Mouse (Mus musculus) heart, embryonic 13.5 days (tissue): ENCODE data around the gene Dock2. TPM values are rescaled to one million over a fixed set of nuclear protein-coding genes. Genes with fewer than 3 reads are reported as not detected.

Experiments
- ATAC-seq: fragments of 200-750 bp; cut with Nextera tagmentation; 2 replicates; pipeline ENCODE4 v1.8.0; 2017; ENCODE audit warnings: moderate TSS enrichment; ENCODE audit not compliant: insufficient number of reproducible peaks, low FRiP score, low TSS enrichment; ENCODE audit errors: extremely low read depth
- H3K27ac ChIP-seq: fragments of 300-500 bp; sonication (generic); replicated peaks from 2 replicates; pipeline ENCODE4 v1.5.1; 2015; ENCODE audit warnings: moderate library complexity, mild to moderate bottlenecking, inconsistent platforms
- H3K27me3 ChIP-seq: fragments of 300-500 bp; sonication (generic); replicated peaks from 2 replicates; pipeline ENCODE4 v1.6.1; 2015; ENCODE audit warnings: mild to moderate bottlenecking, inconsistent platforms
- H3K36me3 ChIP-seq: fragments of 300-500 bp; sonication (generic); 2 replicates; pipeline ENCODE4 v1.6.1; 2015; ENCODE audit warnings: mild to moderate bottlenecking, inconsistent platforms
- H3K4me1 ChIP-seq: fragments of 300-500 bp; sonication (generic); 2 replicates; pipeline ENCODE4 v1.6.1; 2015; ENCODE audit warnings: inconsistent platforms
- H3K4me2 ChIP-seq: fragments of 300-500 bp; sonication (generic); 2 replicates; pipeline ENCODE4 v1.6.1; 2015; ENCODE audit warnings: inconsistent platforms, mild to moderate bottlenecking, moderate library complexity
- H3K4me3 ChIP-seq: fragments of 300-500 bp; sonication (generic); 2 replicates; pipeline ENCODE4 v1.5.1; 2015; ENCODE audit warnings: moderate library complexity, mild to moderate bottlenecking, inconsistent platforms
- H3K9ac ChIP-seq: fragments of 300-500 bp; sonication (generic); 2 replicates; pipeline ENCODE4 v1.6.1; 2015; ENCODE audit warnings: inconsistent platforms, mild to moderate bottlenecking, moderate library complexity
- H3K9me3 ChIP-seq: fragments of 300-500 bp; sonication (generic); 2 replicates; pipeline ENCODE4 v1.6.1; 2016; ENCODE audit warnings: inconsistent platforms
- WGBS: fragments of 180-500 bp; shearing (Covaris S2); methylation state at CpG from one replicate; pipeline ENCODE4 v1.1.7; 2015; ENCODE audit warnings: mixed read lengths; 5-methylcytosine and 5-hydroxymethylcytosine counted together
- polyA plus RNA-seq: library from polyadenylated mRNA; unstranded; fragments of >200 nt; fragmentation: Nextera tagmentation; extraction: Ambion mirVana; gene quantifications from 2 replicates; pipeline ENCODE4 v1.2.1, GENCODE M21; 2015

The Dock2 gene
- polyA plus RNA-seq, 1 experiment from 2014 or later = 0.80 TPM

GRCm38 (mm10) chr11:34416619-34416979 is 367.1 kb downstream of the Dock2 start:
- 68% methylated on average over 3 of the region's 3 CpGs for WGBS
- no peak for ATAC-seq

GRCm38 (mm10) chr11:34415884-34416618 is 367.6 kb downstream of the Dock2 start:
- no peaks in the 10 kb centered on the region for H3K4me1 ChIP-seq
- 49% methylated on average over 9 of the region's 9 CpGs for WGBS
- ATAC-seq = no peak

More at GRCm38 (mm10) chr11:34416619-34416979, 367.1 kb downstream of the Dock2 start:
- H3K36me3 ChIP-seq = no peaks in the 10 kb centered on the region
- H3K27ac ChIP-seq = no peak overlapping the region
- no peak overlapping the region for H3K4me2 ChIP-seq
- no peak overlapping the region for H3K9ac ChIP-seq
- no peak overlapping the region for H3K4me3 ChIP-seq
- H3K27me3 ChIP-seq = no peaks in the 10 kb centered on the region
- H3K4me1 ChIP-seq = no peaks in the 10 kb centered on the region
- peaks cover 3% of the 10 kb centered on the region; the same call in 1 of the 2 replicates for H3K9me3 ChIP-seq

GRCm38 (mm10) chr11:34406850-34407249 is 376.8 kb downstream of the Dock2 start:
- Histone ChIP-seq H3K4me3 (no peak overlapping the region), H3K4me2 (no peak overlapping the region), H3K36me3 (no peaks in the 10 kb centered on the region), H3K9ac (no peak overlapping the region), H3K27me3 (no peaks in the 10 kb centered on the region), H3K4me1 (peaks cover 4% of the 10 kb centered on the region; the same call in 1 of the 2 replicates), H3K27ac (no peak overlapping the region), H3K9me3 (no peaks in the 10 kb centered on the region)
- ATAC-seq = no peak
- WGBS = 45% methylated on average over 5 of the region's 5 CpGs

More at GRCm38 (mm10) chr11:34415884-34416618, 367.6 kb downstream of the Dock2 start:
- H3K9me3 ChIP-seq = peaks cover 3% of the 10 kb centered on the region; the same call in 1 of the 2 replicates
- no peaks in the 10 kb centered on the region for H3K36me3 ChIP-seq
- no peak overlapping the region for H3K4me2 ChIP-seq
- no peak overlapping the region for H3K4me3 ChIP-seq
- no peak overlapping the region for H3K9ac ChIP-seq
- no peak overlapping the region for H3K27ac ChIP-seq
- H3K27me3 ChIP-seq = no peaks in the 10 kb centered on the region

GRCm38 (mm10) chr11:34406309-34406708 is 377.4 kb downstream of the Dock2 start:
- Histone ChIP-seq H3K4me2 (no peak overlapping the region), H3K9me3 (no peaks in the 10 kb centered on the region), H3K27ac (no peak overlapping the region), H3K36me3 (no peaks in the 10 kb centered on the region), H3K4me3 (no peak overlapping the region), H3K27me3 (no peaks in the 10 kb centered on the region), H3K4me1 (peaks cover 4% of the 10 kb centered on the region; the same call in 1 of the 2 replicates), H3K9ac (no peak overlapping the region)
- ATAC-seq = no peak
- WGBS = 62% methylated on average over 8 of the region's 8 CpGs

GRCm38 (mm10) chr11:34405311-34405710 is 378.4 kb downstream of the Dock2 start:
- Histone ChIP-seq H3K4me1 (peaks cover 4% of the 10 kb centered on the region; the same call in 1 of the 2 replicates), H3K9ac (no peak overlapping the region), H3K27ac (no peak overlapping the region), H3K4me2 (no peak overlapping the region), H3K27me3 (no peaks in the 10 kb centered on the region), H3K4me3 (no peak overlapping the region), H3K36me3 (no peaks in the 10 kb centered on the region), H3K9me3 (no peaks in the 10 kb centered on the region)
- no peak for ATAC-seq
- 70% methylated on average over 1 of the region's 1 CpGs for WGBS

- Histone ChIP-seq H3K9ac (no peak overlapping the region), H3K4me2 (no peak overlapping the region), H3K27ac (no peak overlapping the region), H3K36me3 (no peaks in the 10 kb centered on the region), H3K9me3 (no peaks in the 10 kb centered on the region), H3K4me3 (no peak overlapping the region), H3K27me3 (no peaks in the 10 kb centered on the region), H3K4me1 (peaks cover 6% of the 10 kb centered on the region; the same call in 1 of the 2 replicates)
- no peak for ATAC-seq
- WGBS = 85% methylated on average over 8 of the region's 8 CpGs
Measured at GRCm38 (mm10) chr11:34401343-34401742, 382.3 kb downstream of the Dock2 start.

- no peak overlapping the region for H3K27ac ChIP-seq
- H3K4me2 ChIP-seq = no peak overlapping the region
- H3K9ac ChIP-seq = no peak overlapping the region
- ATAC-seq = no peak
- no peak overlapping the region for H3K4me3 ChIP-seq
- H3K9me3 ChIP-seq = no peaks in the 10 kb centered on the region
- H3K27me3 ChIP-seq = no peaks in the 10 kb centered on the region
- WGBS = 62% methylated on average over 2 of the region's 2 CpGs
- no peaks in the 10 kb centered on the region for H3K36me3 ChIP-seq
- H3K4me1 ChIP-seq = peaks cover 6% of the 10 kb centered on the region; the same call in 1 of the 2 replicates
Measured at GRCm38 (mm10) chr11:34398555-34398954, 385.1 kb downstream of the Dock2 start.

GRCm38 (mm10) chr11:34397661-34398060 is 386.0 kb downstream of the Dock2 start:
- Histone ChIP-seq H3K9me3 (no peaks in the 10 kb centered on the region), H3K9ac (no peak overlapping the region), H3K36me3 (no peaks in the 10 kb centered on the region), H3K4me3 (no peak overlapping the region), H3K27me3 (no peaks in the 10 kb centered on the region), H3K27ac (no peak overlapping the region), H3K4me1 (peaks cover 6% of the 10 kb centered on the region; the same call in 1 of the 2 replicates), H3K4me2 (no peak overlapping the region)
- WGBS = 84% methylated on average over 5 of the region's 5 CpGs
- ATAC-seq = no peak

GRCm38 (mm10) chr11:34395802-34396201 is 387.9 kb downstream of the Dock2 start:
- 76% methylated on average over 3 of the region's 3 CpGs for WGBS

GRCm38 (mm10) chr11:34392105-34392504 is 391.6 kb downstream of the Dock2 start:
- Histone ChIP-seq H3K9ac (no peak overlapping the region), H3K4me2 (no peak overlapping the region), H3K27me3 (no peaks in the 10 kb centered on the region), H3K36me3 (no peaks in the 10 kb centered on the region), H3K4me1 (peaks cover 6% of the 10 kb centered on the region; the same call in 1 of the 2 replicates), H3K27ac (no peak overlapping the region), H3K4me3 (no peak overlapping the region), H3K9me3 (no peaks in the 10 kb centered on the region)
- WGBS = 47% methylated on average over 4 of the region's 4 CpGs
- ATAC-seq = no peak

More at GRCm38 (mm10) chr11:34395802-34396201, 387.9 kb downstream of the Dock2 start:
- no peaks in the 10 kb centered on the region for H3K36me3 ChIP-seq
- peaks cover 6% of the 10 kb centered on the region; the same call in 1 of the 2 replicates for H3K4me1 ChIP-seq
- no peak for ATAC-seq
- H3K4me3 ChIP-seq = no peak overlapping the region
- no peaks in the 10 kb centered on the region for H3K9me3 ChIP-seq
- no peak overlapping the region for H3K9ac ChIP-seq
- no peak overlapping the region for H3K27ac ChIP-seq
- H3K4me2 ChIP-seq = no peak overlapping the region
- H3K27me3 ChIP-seq = no peaks in the 10 kb centered on the region

GRCm38 (mm10) chr11:34389261-34390116 is 394.2 kb downstream of the Dock2 start:
- Histone ChIP-seq H3K4me1 (peaks cover 6% of the 10 kb centered on the region; the same call in 1 of the 2 replicates), H3K9ac (no peak overlapping the region), H3K9me3 (no peaks in the 10 kb centered on the region), H3K4me3 (no peak overlapping the region), H3K27ac (no peak overlapping the region), H3K27me3 (no peaks in the 10 kb centered on the region), H3K4me2 (no peak overlapping the region), H3K36me3 (no peaks in the 10 kb centered on the region)
- no peak for ATAC-seq
- WGBS = 77% methylated on average over 6 of the region's 6 CpGs
